Mouse (Mus musculus): ENCODE data around the gene Nup62.
"Not testable (repeated sequence)": the region's sequence is repeated elsewhere in the genome, so short reads cannot be mapped to it uniquely, and the experiment has no call there.

Gene Nup62

GRCm38 (mm10) chr7:44866276-44867009, 50.6 kb downstream of the Nup62 start:
- DNase-seq, result peak; percentile 73

- DNase-seq, result no peak
Measured at GRCm38 (mm10) chr7:44867010-44867702, 51.3 kb downstream of the Nup62 start.

- no peak for DNase-seq
Measured at GRCm38 (mm10) chr7:44867802-44868201, 51.9 kb downstream of the Nup62 start.

- DNase-seq, result peak; percentile 85
Measured at GRCm38 (mm10) chr7:44868465-44868864, 52.6 kb downstream of the Nup62 start.

GRCm38 (mm10) chr7:44868919-44869696, 53.2 kb downstream of the Nup62 start:
- peak; percentile 77 for DNase-seq

GRCm38 (mm10) chr7:44869697-44870528, 54.0 kb downstream of the Nup62 start, which contains the start of gene Ptov1:
TSS of gene Ptov1 (minus strand) at chr7:44869788.
- DNase-seq, result peak; percentile 97

- DNase-seq, result no peak
Measured at GRCm38 (mm10) chr7:44870614-44871013, 54.7 kb downstream of the Nup62 start.

- no peak for DNase-seq
Measured at GRCm38 (mm10) chr7:44871181-44871580, 55.3 kb downstream of the Nup62 start.

GRCm38 (mm10) chr7:44871774-44872173, 55.9 kb downstream of the Nup62 start:
- DNase-seq, result not testable (repeated sequence)

GRCm38 (mm10) chr7:44877833-44878232, 61.9 kb downstream of the Nup62 start:
- DNase-seq, result no peak

Measured in lung, postnatal 36 days (tissue).